Mouse (Mus musculus) embryonic fibroblast, embryonic 13.5 days (primary cell): ENCODE measurements around the gene Jph4.

Experiments
- CTCF ChIP-seq: IDR thresholded peaks from 2 replicates; pipeline ENCODE4 v1.5.1; 2011; ENCODE audit warnings: mild to moderate bottlenecking, control low read depth, low read length, moderate library complexity, borderline replicate concordance; ENCODE audit not compliant: insufficient read depth
- POLR2A ChIP-seq: IDR thresholded peaks from 2 replicates; pipeline ENCODE4 v1.6.1; 2011; ENCODE audit warnings: low read depth, mild to moderate bottlenecking, control low read depth, low read length, moderate library complexity

GRCm38 (mm10) chr14:55059009-55059408 lies 57.7 kb downstream of the Jph4 start:
- TF ChIP-seq CTCF (no peak), POLR2A (no peak)
